Mouse (Mus musculus) heart, adult 8-10 months (tissue): ENCODE measurements at regions not wholly inside any gene's neighbourhood (a gene's known extent, or its start where the extent isn't known, plus 50 kb on each side); places are given as distances from the start of the nearest gene placed in this dataset.

Experiments used
- DNase-seq: peaks from one replicate; pipeline ENCODE4 v3.0.0; 2022; ENCODE audit warnings: low spot score

- DNase-seq: no peak
Measured at GRCm38 (mm10) chr11:112106891-112107290, 675.1 kb upstream of the Sox9 start.

- DNase-seq: no peak
Measured at GRCm38 (mm10) chr11:112107314-112107713, 674.7 kb upstream of the Sox9 start.

- no peak for DNase-seq
Measured at GRCm38 (mm10) chr11:112121026-112121425, 661.0 kb upstream of the Sox9 start.

GRCm38 (mm10) chr11:112121831-112122230, 660.2 kb upstream of the Sox9 start:
- no peak for DNase-seq

GRCm38 (mm10) chr11:112125249-112125933, 656.6 kb upstream of the Sox9 start:
- DNase-seq: no peak

- no peak for DNase-seq
Measured at GRCm38 (mm10) chr11:112130090-112130489, 651.9 kb upstream of the Sox9 start.

- DNase-seq: no peak
Measured at GRCm38 (mm10) chr11:112137401-112138020, 644.5 kb upstream of the Sox9 start.

- no peak for DNase-seq
Measured at GRCm38 (mm10) chr11:112140058-112140457, 642.0 kb upstream of the Sox9 start.

- DNase-seq: no peak
Measured at GRCm38 (mm10) chr11:112140495-112140894, 641.5 kb upstream of the Sox9 start.

- no peak for DNase-seq
Measured at GRCm38 (mm10) chr11:112140912-112141311, 641.1 kb upstream of the Sox9 start.

GRCm38 (mm10) chr11:112152051-112152450, 630.0 kb upstream of the Sox9 start:
- DNase-seq: no peak

GRCm38 (mm10) chr11:112153198-112153597, 628.8 kb upstream of the Sox9 start:
- DNase-seq: no peak

- DNase-seq: no peak
Measured at GRCm38 (mm10) chr11:112154712-112155319, 627.2 kb upstream of the Sox9 start.

- no peak for DNase-seq
Measured at GRCm38 (mm10) chr11:112155339-112155955, 626.6 kb upstream of the Sox9 start.

GRCm38 (mm10) chr11:112163681-112164265, 618.3 kb upstream of the Sox9 start:
- no peak for DNase-seq

GRCm38 (mm10) chr11:112173585-112173984, 608.4 kb upstream of the Sox9 start:
- DNase-seq: no peak

GRCm38 (mm10) chr11:112175302-112175701, 606.7 kb upstream of the Sox9 start:
- DNase-seq: no peak

GRCm38 (mm10) chr11:112180666-112181065, 601.4 kb upstream of the Sox9 start:
- DNase-seq: no peak

- no peak for DNase-seq
Measured at GRCm38 (mm10) chr11:112197620-112198268, 584.3 kb upstream of the Sox9 start.

- no peak for DNase-seq
Measured at GRCm38 (mm10) chr11:112204561-112204960, 577.5 kb upstream of the Sox9 start.

GRCm38 (mm10) chr11:112209414-112209813, 572.6 kb upstream of the Sox9 start:
- DNase-seq: peak; percentile 16
